Mouse (Mus musculus): ENCODE data around the gene Lrrn3. TPM values are rescaled to one million over a fixed set of nuclear protein-coding genes. Genes with fewer than 3 reads are reported as not detected.
A peak's percentile ranks its signal among the peaks of the same experiment; 100 is the strongest.

Gene Lrrn3
- total and polyA plus RNA-seq, 2 experiments: 0.13 to 1.0 TPM

- Histone ChIP-seq H3K27ac (replicated peaks; ENCODE audit: insufficient read depth, low read depth, low read length) (no peak overlapping the region), H3K4me3 (ENCODE audit: insufficient read depth, low read depth, low read length) (no peak overlapping the region), H3K27me3 (ENCODE audit: control insufficient read depth, insufficient read depth, low read length) (no peaks in the 10 kb centered on the region), H3K79me2 (ENCODE audit: control insufficient read depth, insufficient read depth, low read length) (no peaks in the 10 kb centered on the region), H3K4me1 (ENCODE audit: control insufficient read depth, insufficient read depth, low read length) (no peaks in the 10 kb centered on the region), H3K9ac (ENCODE audit: low read depth, low read length) (no peak overlapping the region), H3K36me3 (ENCODE audit: control insufficient read depth, insufficient read depth, low read length) (no peaks in the 10 kb centered on the region)
- 82% methylated on average over 3 of the region's 3 CpGs for WGBS
- TF ChIP-seq POLR2A (IDR thresholded peaks at IDR 0.05; ENCODE audit: extremely low read depth, insufficient read depth, low read length): no peak
- TF ChIP-seq CTCF (IDR thresholded peaks at IDR 0.05; ENCODE audit: low read depth, low read length): no peak
- peak; percentile 18 for DNase-seq (ENCODE audit: extremely low read depth, low read depth, low spot score)
These were observed 24.4 kb upstream of the Lrrn3 start for GRCm38 (mm10) chr12:41510588-41510987.

GRCm38 (mm10) chr12:41508610-41509009, 22.4 kb upstream of the Lrrn3 start:
- 93% methylated on average over 4 of the region's 4 CpGs for WGBS
- no peaks in the 10 kb centered on the region for H3K79me2 ChIP-seq (ENCODE audit: control insufficient read depth, insufficient read depth, low read length)
- H3K36me3 ChIP-seq (ENCODE audit: control insufficient read depth, insufficient read depth, low read length): no peaks in the 10 kb centered on the region
- no peak overlapping the region for H3K9ac ChIP-seq (ENCODE audit: low read depth, low read length)
- DNase-seq (ENCODE audit: extremely low read depth, low read depth, low spot score): no peak
- no peaks in the 10 kb centered on the region for H3K4me1 ChIP-seq (ENCODE audit: control insufficient read depth, insufficient read depth, low read length)
- no peak for TF ChIP-seq CTCF (IDR thresholded peaks at IDR 0.05; ENCODE audit: low read depth, low read length)
- no peak for TF ChIP-seq POLR2A (IDR thresholded peaks at IDR 0.05; ENCODE audit: extremely low read depth, insufficient read depth, low read length)
- H3K4me3 ChIP-seq (ENCODE audit: insufficient read depth, low read depth, low read length): no peak overlapping the region
- H3K27ac ChIP-seq (replicated peaks; ENCODE audit: insufficient read depth, low read depth, low read length): no peak overlapping the region
- H3K27me3 ChIP-seq (ENCODE audit: control insufficient read depth, insufficient read depth, low read length): no peaks in the 10 kb centered on the region

GRCm38 (mm10) chr12:41500049-41500820, 14.0 kb upstream of the Lrrn3 start:
- no peaks in the 10 kb centered on the region for H3K79me2 ChIP-seq (ENCODE audit: control insufficient read depth, insufficient read depth, low read length)
- no peak overlapping the region for H3K9ac ChIP-seq (ENCODE audit: low read depth, low read length)
- no peaks in the 10 kb centered on the region for H3K36me3 ChIP-seq (ENCODE audit: control insufficient read depth, insufficient read depth, low read length)
- H3K4me1 ChIP-seq (ENCODE audit: control insufficient read depth, insufficient read depth, low read length): no peaks in the 10 kb centered on the region
- TF ChIP-seq POLR2A (IDR thresholded peaks at IDR 0.05; ENCODE audit: extremely low read depth, insufficient read depth, low read length): no peak
- no peak for TF ChIP-seq CTCF (IDR thresholded peaks at IDR 0.05; ENCODE audit: low read depth, low read length)
- 52% methylated on average over 9 of the region's 9 CpGs for WGBS
- no peak overlapping the region for H3K4me3 ChIP-seq (ENCODE audit: insufficient read depth, low read depth, low read length)
- no peak overlapping the region for H3K27ac ChIP-seq (replicated peaks; ENCODE audit: insufficient read depth, low read depth, low read length)
- DNase-seq (ENCODE audit: extremely low read depth, low read depth, low spot score): peak; percentile 26
- no peaks in the 10 kb centered on the region for H3K27me3 ChIP-seq (ENCODE audit: control insufficient read depth, insufficient read depth, low read length)

GRCm38 (mm10) chr12:41494620-41495019, 8.4 kb upstream of the Lrrn3 start:
- no peaks in the 10 kb centered on the region for H3K36me3 ChIP-seq (ENCODE audit: control insufficient read depth, insufficient read depth, low read length)
- H3K27me3 ChIP-seq (ENCODE audit: control insufficient read depth, insufficient read depth, low read length): no peaks in the 10 kb centered on the region
- H3K9ac ChIP-seq (ENCODE audit: low read depth, low read length): no peak overlapping the region
- no peak overlapping the region for H3K27ac ChIP-seq (replicated peaks; ENCODE audit: insufficient read depth, low read depth, low read length)
- H3K4me1 ChIP-seq (ENCODE audit: control insufficient read depth, insufficient read depth, low read length): no peaks in the 10 kb centered on the region
- DNase-seq (ENCODE audit: extremely low read depth, low read depth, low spot score): peak; percentile 7
- 61% methylated on average over 10 of the region's 10 CpGs for WGBS
- H3K4me3 ChIP-seq (ENCODE audit: insufficient read depth, low read depth, low read length): no peak overlapping the region
- no peaks in the 10 kb centered on the region for H3K79me2 ChIP-seq (ENCODE audit: control insufficient read depth, insufficient read depth, low read length)
- TF ChIP-seq POLR2A (IDR thresholded peaks at IDR 0.05; ENCODE audit: extremely low read depth, insufficient read depth, low read length) (no peak), CTCF (IDR thresholded peaks at IDR 0.05; ENCODE audit: low read depth, low read length) (peak; percentile 21; the same call in 1 of the 2 replicates)

GRCm38 (mm10) chr12:41487005-41487404, 774 bp upstream of the Lrrn3 start:
- peak overlapping the region; percentile 33; the same call in 1 of the 2 replicates for H3K4me3 ChIP-seq (ENCODE audit: insufficient read depth, low read depth, low read length)
- H3K9ac ChIP-seq (ENCODE audit: low read depth, low read length): no peak overlapping the region
- H3K27me3 ChIP-seq (ENCODE audit: control insufficient read depth, insufficient read depth, low read length): no peaks in the 10 kb centered on the region
- no peaks in the 10 kb centered on the region for H3K79me2 ChIP-seq (ENCODE audit: control insufficient read depth, insufficient read depth, low read length)
- H3K4me1 ChIP-seq (ENCODE audit: control insufficient read depth, insufficient read depth, low read length): peaks cover 2% of the 10 kb centered on the region
- H3K36me3 ChIP-seq (ENCODE audit: control insufficient read depth, insufficient read depth, low read length): no peaks in the 10 kb centered on the region
- H3K27ac ChIP-seq (replicated peaks; ENCODE audit: insufficient read depth, low read depth, low read length): no peak overlapping the region
- peak; percentile 55 for TF ChIP-seq CTCF (IDR thresholded peaks at IDR 0.05; ENCODE audit: low read depth, low read length)
- no peak for TF ChIP-seq POLR2A (IDR thresholded peaks at IDR 0.05; ENCODE audit: extremely low read depth, insufficient read depth, low read length)
- WGBS: 34% methylated on average over 5 of the region's 5 CpGs
- DNase-seq (ENCODE audit: extremely low read depth, low read depth, low spot score): peak; percentile 48
